ENCODE assay signal across 9 mouse cellular contexts in the genomic region with DNA sequence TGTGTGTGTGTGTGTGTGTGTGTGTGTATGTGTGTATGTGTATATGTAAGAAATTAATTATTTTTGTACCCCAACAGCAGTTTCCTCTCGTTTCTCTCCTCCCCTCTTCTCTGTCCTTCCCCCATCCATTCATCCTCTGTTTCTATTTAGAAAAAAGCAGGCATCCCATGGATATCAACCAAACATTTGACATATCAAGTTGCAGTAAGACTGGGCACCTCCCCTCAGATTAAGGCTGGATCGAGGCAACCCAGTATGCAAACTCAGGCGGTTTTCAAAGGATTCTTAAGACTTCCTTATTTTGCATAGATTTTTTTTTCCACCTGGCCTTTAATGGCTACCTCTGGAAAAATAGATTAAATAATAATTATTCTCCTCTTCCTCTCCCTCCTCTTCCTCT. TPM values are rescaled to one million over a fixed set of nuclear protein-coding genes. Genes with fewer than 3 reads are reported as not detected.
DNase-seq lines count a peak whose midpoint lies in the region; ATAC-seq lines count a peak whose summit lies in the region.
"Had no signal": no experiment of that assay in that cellular context is flagged by ENCODE, and none has a peak within 500 bp of the region (broad histone marks: within the 10 kb centered on the region; RNA-seq: fewer than 3 reads in every experiment).

No protein-coding gene starts in this region.

- H3K4me2 ChIP-seq in hindbrain, embryonic 15.5 days: peak overlapping the region; percentile 76
- H3K4me2 ChIP-seq in midbrain, embryonic 12.5 days (replicated peaks): peak overlapping the region; percentile 66

- ATAC-seq in hindbrain, embryonic 15.5 days (ENCODE audit: low FRiP score, low read depth): no peak
- ATAC-seq in midbrain, embryonic 12.5 days (ENCODE audit: low FRiP score, low read depth): peak; percentile 8; the same call in 1 of the 2 replicates

- H3K36me3 ChIP-seq in heart, embryonic 10.5 days: peaks cover 9% of the 10 kb centered on the region; the same call in 1 of the 2 replicates
- H3K36me3 ChIP-seq in hindbrain, embryonic 15.5 days: peaks cover 18% of the 10 kb centered on the region; the same call in 1 of the 2 replicates
- peaks cover 9% of the 10 kb centered on the region for H3K36me3 ChIP-seq in midbrain, embryonic 12.5 days

- H3K9me3 ChIP-seq in heart, embryonic 10.5 days: no peaks in the 10 kb centered on the region
- H3K9me3 ChIP-seq in hindbrain, embryonic 15.5 days: no peaks in the 10 kb centered on the region
- H3K9me3 ChIP-seq in midbrain, embryonic 12.5 days: no peaks in the 10 kb centered on the region

- no peak for DNase-seq in heart, embryonic 10.5 days (ENCODE audit: low spot score)
- DNase-seq in heart, postnatal 25 days (ENCODE audit: low spot score): no peak
- peak; percentile 62 for DNase-seq in adipocyte (ENCODE audit: low spot score)
- no peak for DNase-seq in natural killer cell, adult 2 months (ENCODE audit: low spot score in 2 of 2)
- DNase-seq in testis, postnatal 14 days (ENCODE audit: low spot score): no peak
- no peak for DNase-seq in testis, postnatal 10 days (ENCODE audit: low spot score)

- no peak overlapping the region for H3K27ac ChIP-seq in heart, embryonic 10.5 days
- no peak overlapping the region for H3K27ac ChIP-seq in hindbrain, embryonic 15.5 days (replicated peaks)
- H3K27ac ChIP-seq in midbrain, embryonic 12.5 days (replicated peaks): no peak overlapping the region

- no peaks in the 10 kb centered on the region for H3K27me3 ChIP-seq in heart, embryonic 10.5 days (ENCODE audit: insufficient read depth, poor library complexity, severe bottlenecking)
- no peaks in the 10 kb centered on the region for H3K27me3 ChIP-seq in hindbrain, embryonic 15.5 days
- no peaks in the 10 kb centered on the region for H3K27me3 ChIP-seq in midbrain, embryonic 12.5 days

- H3K4me3 ChIP-seq in heart, embryonic 10.5 days: peak overlapping the region; percentile 77; the same call in 1 of the 2 replicates
- H3K4me3 ChIP-seq in hindbrain, embryonic 15.5 days: peak overlapping the region; percentile 76
- H3K4me3 ChIP-seq in midbrain, embryonic 12.5 days: peak overlapping the region; percentile 62

- no peaks in the 10 kb centered on the region for H3K4me1 ChIP-seq in heart, embryonic 10.5 days
- peaks cover 13% of the 10 kb centered on the region for H3K4me1 ChIP-seq in hindbrain, embryonic 15.5 days (replicated peaks)
- peaks cover 14% of the 10 kb centered on the region; the same call in 1 of the 2 replicates for H3K4me1 ChIP-seq in midbrain, embryonic 12.5 days

- WGBS in heart, embryonic 10.5 days: 38% methylated on average over 3 of the region's 3 CpGs
- WGBS in hindbrain, embryonic 15.5 days: 10% methylated on average over 3 of the region's 3 CpGs
- WGBS in midbrain, embryonic 12.5 days: 14% methylated on average over 3 of the region's 3 CpGs

- intact Hi-C loops in heart, postnatal 25 days (cut with DNase I): no loop called here

- H3K9ac ChIP-seq in hindbrain, embryonic 15.5 days: peak overlapping the region; percentile 81; the same call in 1 of the 2 replicates
- H3K9ac ChIP-seq in midbrain, embryonic 12.5 days (replicated peaks): peak overlapping the region; percentile 80; the same call in 1 of the 2 replicates

RNA-seq across cellular contexts. Expression of a gene that starts 0.8 kb away (rescaled TPM):
- 5.6 and 7.1 TPM in 2 replicates for polyA plus RNA-seq in heart, embryonic 10.5 days (2016; fragmentation: Nextera tagmentation; extraction: Ambion mirVana)
- total RNA-seq in heart, postnatal 25 days (2021): 10 to 100 TPM in 1 of 2 experiments, 1 to 10 TPM in 1; 8.6 to 10.2 TPM
- 20.9 and 21.8 TPM in 2 replicates for polyA plus RNA-seq in hindbrain, embryonic 15.5 days (2015; fragmentation: Nextera tagmentation; extraction: Ambion mirVana)
- 16.4 and 18.3 TPM in 2 replicates for polyA plus RNA-seq in midbrain, embryonic 12.5 days (2016; fragmentation: Nextera tagmentation; extraction: Ambion mirVana)

RNA-seq across cellular contexts. Expression of a gene that starts 10.5 kb away (rescaled TPM):
- polyA plus RNA-seq in heart, embryonic 10.5 days (2016; fragmentation: Nextera tagmentation; extraction: Ambion mirVana): 94.5 and 118 TPM in 2 replicates
- 100 to 1,000 TPM; 173 to 245 TPM for total RNA-seq in heart, postnatal 25 days (2021)
- polyA plus RNA-seq in hindbrain, embryonic 15.5 days (2015; fragmentation: Nextera tagmentation; extraction: Ambion mirVana): 104 and 108 TPM in 2 replicates
- polyA plus RNA-seq in midbrain, embryonic 12.5 days (2016; fragmentation: Nextera tagmentation; extraction: Ambion mirVana): 101 and 104 TPM in 2 replicates

RNA-seq across cellular contexts. Expression of a gene that starts 53.7 kb away (rescaled TPM):
- polyA plus RNA-seq in heart, embryonic 10.5 days (2016; fragmentation: Nextera tagmentation; extraction: Ambion mirVana): not detected in 2 replicates
- not detected for total RNA-seq in heart, postnatal 25 days (2021)
- polyA plus RNA-seq in hindbrain, embryonic 15.5 days (2015; fragmentation: Nextera tagmentation; extraction: Ambion mirVana): 0.14 TPM in 1 of 2 replicates, not detected in the other
- polyA plus RNA-seq in midbrain, embryonic 12.5 days (2016; fragmentation: Nextera tagmentation; extraction: Ambion mirVana): not detected in 2 replicates
- polyA plus RNA-seq: C2C12 had no signal
